22 mouse cellular contexts compared by ENCODE assay signal in the genomic region with DNA sequence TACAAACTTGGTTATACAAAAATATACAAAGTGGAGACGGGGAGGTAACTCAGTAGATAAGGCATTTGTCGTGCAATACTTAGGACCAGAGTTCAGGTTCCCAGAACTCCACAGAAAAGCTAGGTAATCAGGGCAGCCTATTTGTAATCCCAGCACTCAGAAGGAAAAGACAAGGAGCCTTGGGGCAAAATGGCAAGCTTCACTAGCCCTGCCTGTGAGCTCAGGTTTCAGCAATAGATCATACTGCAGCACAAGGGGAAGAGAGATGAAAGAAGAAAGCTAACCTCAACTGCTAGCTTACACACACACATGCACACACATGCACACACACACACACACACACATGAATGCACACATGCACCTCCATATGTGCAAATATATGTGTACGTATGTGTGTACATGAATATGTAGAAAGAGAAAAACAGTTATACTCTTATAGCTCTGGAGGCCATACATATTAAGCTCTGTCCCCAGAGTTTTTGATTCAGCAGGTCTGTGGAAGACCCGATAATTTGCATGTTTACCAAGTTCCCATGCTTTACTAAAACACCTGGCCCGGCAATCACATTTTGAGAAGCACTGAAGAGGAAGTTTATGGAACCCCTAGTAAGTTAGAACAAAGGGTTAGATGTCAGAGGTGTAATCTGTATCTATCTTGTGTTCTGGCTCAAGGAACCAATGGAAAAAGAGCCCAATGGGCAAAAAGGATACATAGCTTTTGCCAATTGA.
A peak's percentile ranks its signal among the peaks of the same experiment; 100 is the strongest.
DNase-seq lines count a peak whose midpoint lies in the region; ATAC-seq and TF ChIP-seq lines count a peak whose summit lies in the region.
"Had no signal": no experiment of that assay in that cellular context is flagged by ENCODE, and none has a peak within 500 bp of the region (broad histone marks: within the 10 kb centered on the region; RNA-seq: fewer than 3 reads in every experiment).

No protein-coding gene starts in this region.

- H3K4me2 ChIP-seq in kidney, embryonic 15.5 days = no peak overlapping the region
- no peak overlapping the region for H3K4me2 ChIP-seq in CH12.LX (ENCODE audit: insufficient read depth, low read depth, poor library complexity, severe bottlenecking)
- no peak overlapping the region for H3K4me2 ChIP-seq in embryonic facial prominence, embryonic 11.5 days (ENCODE audit: low read depth, low read length)
- H3K4me2 ChIP-seq: heart, embryonic 15.5 days; hindbrain, embryonic 15.5 days; liver, embryonic 15.5 days; midbrain, embryonic 11.5 days had no signal

- no peak overlapping the region for H3K9ac ChIP-seq in kidney, embryonic 15.5 days
- no peak overlapping the region for H3K9ac ChIP-seq in CH12.LX (ENCODE audit: insufficient read depth, low read depth)
- no peak overlapping the region for H3K9ac ChIP-seq in embryonic facial prominence, embryonic 11.5 days (replicated peaks; ENCODE audit: low read length)
- H3K9ac ChIP-seq: heart, embryonic 15.5 days; hindbrain, embryonic 15.5 days; liver, embryonic 15.5 days had no signal

- TF ChIP-seq POLR2A in CH12.LX (IDR thresholded peaks at IDR 0.05; ENCODE audit: low read depth, low read length) = no peak

- no peaks in the 10 kb centered on the region for H3K9me3 ChIP-seq in kidney, embryonic 15.5 days (replicated peaks)
- no peaks in the 10 kb centered on the region for H3K9me3 ChIP-seq in CH12.LX (replicated peaks; ENCODE audit: low read length)
- H3K9me3 ChIP-seq in embryonic facial prominence, embryonic 11.5 days (replicated peaks; ENCODE audit: control insufficient read depth, low read length) = no peaks in the 10 kb centered on the region
- H3K9me3 ChIP-seq: heart, embryonic 15.5 days; hindbrain, embryonic 15.5 days; liver, embryonic 15.5 days had no signal

- H3K4me3 ChIP-seq in kidney, embryonic 15.5 days (replicated peaks) = no peak overlapping the region
- H3K4me3 ChIP-seq in CH12.LX (replicated peaks in 1 of 3; ENCODE audit: low read depth in 2 of 3, low read length in 2 of 3, poor library complexity in 1 of 3) = no peak overlapping the region
- no peak overlapping the region for H3K4me3 ChIP-seq in embryonic facial prominence, embryonic 11.5 days (ENCODE audit: low read depth, low read length)
- H3K4me3 ChIP-seq: heart, embryonic 15.5 days; hindbrain, embryonic 15.5 days; liver, embryonic 15.5 days had no signal

- in situ Hi-C loops in CH12.LX (cut with MboI; ENCODE audit: low pct_ligation_motif_present, low pct_unique_long_range_greater_than_20kb, low sequenced_read_pairs) = no loop called here

- no peaks in the 10 kb centered on the region for H3K79me2 ChIP-seq in CH12.LX (replicated peaks; ENCODE audit: control insufficient read depth, extremely low read depth, insufficient read depth, poor library complexity, severe bottlenecking)

- peaks cover 3% of the 10 kb centered on the region; the same call in 1 of the 2 replicates for H3K27me3 ChIP-seq in kidney, embryonic 15.5 days
- H3K27me3 ChIP-seq in CH12.LX (replicated peaks) = no peaks in the 10 kb centered on the region
- no peaks in the 10 kb centered on the region for H3K27me3 ChIP-seq in embryonic facial prominence, embryonic 11.5 days (ENCODE audit: control insufficient read depth, insufficient read depth, low read length)
- H3K27me3 ChIP-seq: heart, embryonic 15.5 days; hindbrain, embryonic 15.5 days; liver, embryonic 15.5 days had no signal

- no peak for TF ChIP-seq RAD21 in CH12.LX (IDR thresholded peaks at IDR 0.05; ENCODE audit: low read depth, low read length)

- WGBS in kidney, embryonic 15.5 days = 46% methylated on average over 5 of the region's 5 CpGs
- 55% methylated on average over 5 of the region's 5 CpGs for WGBS in embryonic facial prominence, embryonic 11.5 days

- no peak for TF ChIP-seq EP300 in CH12.LX (IDR thresholded peaks at IDR 0.05; ENCODE audit: low read length)

- no peaks in the 10 kb centered on the region for H3K36me3 ChIP-seq in kidney, embryonic 15.5 days
- no peaks in the 10 kb centered on the region for H3K36me3 ChIP-seq in CH12.LX (replicated peaks in 1 of 2; ENCODE audit: control insufficient read depth in 1 of 2, insufficient read depth in 1 of 2, low read length in 1 of 2)
- no peaks in the 10 kb centered on the region for H3K36me3 ChIP-seq in embryonic facial prominence, embryonic 11.5 days (replicated peaks; ENCODE audit: control insufficient read depth, insufficient read depth, low read depth, low read length)
- H3K36me3 ChIP-seq: heart, embryonic 15.5 days; hindbrain, embryonic 15.5 days; liver, embryonic 15.5 days had no signal

- DNase-seq in kidney, adult 11 months = no peak
- peak; percentile 57 for DNase-seq in 3T3-L1 (ENCODE audit: low read depth, low spot score)
- DNase-seq in CH12.LX (ENCODE audit: extremely low read depth) = peak; percentile 22
- peak; percentile 60 for DNase-seq in embryonic facial prominence, embryonic 11.5 days (ENCODE audit: low spot score)
- no peak for DNase-seq in lung, postnatal 10 days
- DNase-seq in frontal cortex, postnatal 36 days (ENCODE audit: low spot score in 2 of 2) = no peak
- no peak for DNase-seq in adrenal gland, postnatal 4 days (ENCODE audit: low spot score in 2 of 2)
- DNase-seq: adrenal gland, postnatal 36 days; cerebellum, adult 18-20 months; cerebellum, postnatal 14 days; gastrocnemius, postnatal 36 days; kidney, adult 9 months; left cerebral cortex, postnatal 4 days; liver; right cerebral cortex, adult 18-20 months; right cerebral cortex, postnatal 4 days; thymus, postnatal 14 days had no signal

- H3K27ac ChIP-seq in kidney, embryonic 15.5 days = no peak overlapping the region
- H3K27ac ChIP-seq in CH12.LX (ENCODE audit: insufficient read depth, low read depth) = no peak overlapping the region
- H3K27ac ChIP-seq in embryonic facial prominence, embryonic 11.5 days (replicated peaks; ENCODE audit: low read depth, low read length) = no peak overlapping the region
- H3K27ac ChIP-seq: heart, embryonic 15.5 days; hindbrain, embryonic 15.5 days; liver, embryonic 15.5 days had no signal

- dilution Hi-C loops in CH12.LX (cut with MboI; ENCODE audit: extremely low pct_ligation_motif_present, extremely low pct_unique_long_range_greater_than_20kb, low sequenced_read_pairs) = no loop called here

- 0 out of 2 replicates have a peak, but pooled peaks cover 6% of the 10 kb centered on the region for H3K4me1 ChIP-seq in kidney, embryonic 15.5 days
- H3K4me1 ChIP-seq in CH12.LX (ENCODE audit: control insufficient read depth in 1 of 2, insufficient read depth in 2 of 2) = peaks cover 0 to 12% of the 10 kb centered on the region in 2 experiments; a peak in 2 of 4 replicates
- no peaks in the 10 kb centered on the region for H3K4me1 ChIP-seq in embryonic facial prominence, embryonic 11.5 days (ENCODE audit: control insufficient read depth, insufficient read depth, low read length)

- 0 out of 2 replicates have a peak, but pooled peaks have one; percentile 33 for ATAC-seq in kidney, embryonic 15.5 days (replicated peaks; ENCODE audit: low FRiP score)
- ATAC-seq in embryonic facial prominence, embryonic 11.5 days (replicated peaks; ENCODE audit: insufficient number of reproducible peaks, low FRiP score, low TSS enrichment, low read depth) = no peak

- TF ChIP-seq CTCF in CH12.LX (conservative IDR thresholded peaks at IDR 0.05 in 1 of 2, IDR thresholded peaks at IDR 0.05 in 1 of 2; ENCODE audit: low read depth in 2 of 2, low read length in 2 of 2) = no peak

TF ChIP-seq in CH12.LX, 34 proteins besides CTCF, POLR2A, EP300 and RAD21:
- TF ChIP-seq USF2 (conservative IDR thresholded peaks at IDR 0.05; ENCODE audit: low read depth, low read length) (no peak), SIN3A (IDR thresholded peaks at IDR 0.05; ENCODE audit: low read length) (no peak), PAX5 (IDR thresholded peaks at IDR 0.05; ENCODE audit: low read length) (no peak), MEF2A (IDR thresholded peaks at IDR 0.05; ENCODE audit: borderline replicate concordance, low read depth, low read length) (no peak), KAT2A (IDR thresholded peaks at IDR 0.05; ENCODE audit: insufficient replicate concordance, low read length) (no peak), ELF1 (IDR thresholded peaks at IDR 0.05; ENCODE audit: low read depth, low read length) (no peak), MAFK (IDR thresholded peaks at IDR 0.05; ENCODE audit: insufficient replicate concordance, low read length) (no peak), BHLHE40 (IDR thresholded peaks at IDR 0.05; ENCODE audit: low read depth, low read length) (no peak), NELFE (IDR thresholded peaks at IDR 0.05; ENCODE audit: low read depth, low read length) (no peak), IRF4 (IDR thresholded peaks at IDR 0.05; ENCODE audit: low read depth, low read length) (no peak)

Comparison
In these comparisons a context has a peak if more than half of its experiments do, and no peak if none do; other contexts are left out.
1. DNase-seq: peak in 3T3-L1 (single experiment), CH12.LX (single experiment) and embryonic facial prominence, embryonic 11.5 days (single experiment); none in kidney, adult 11 months (single experiment), lung, postnatal 10 days (single experiment), frontal cortex, postnatal 36 days (0 of 2) and adrenal gland, postnatal 4 days (0 of 2).